Mouse (Mus musculus): ENCODE measurements around the gene Drd3.
A peak's percentile ranks its signal among the peaks of the same experiment; 100 is the strongest.

Drd3 gene

DNA sequence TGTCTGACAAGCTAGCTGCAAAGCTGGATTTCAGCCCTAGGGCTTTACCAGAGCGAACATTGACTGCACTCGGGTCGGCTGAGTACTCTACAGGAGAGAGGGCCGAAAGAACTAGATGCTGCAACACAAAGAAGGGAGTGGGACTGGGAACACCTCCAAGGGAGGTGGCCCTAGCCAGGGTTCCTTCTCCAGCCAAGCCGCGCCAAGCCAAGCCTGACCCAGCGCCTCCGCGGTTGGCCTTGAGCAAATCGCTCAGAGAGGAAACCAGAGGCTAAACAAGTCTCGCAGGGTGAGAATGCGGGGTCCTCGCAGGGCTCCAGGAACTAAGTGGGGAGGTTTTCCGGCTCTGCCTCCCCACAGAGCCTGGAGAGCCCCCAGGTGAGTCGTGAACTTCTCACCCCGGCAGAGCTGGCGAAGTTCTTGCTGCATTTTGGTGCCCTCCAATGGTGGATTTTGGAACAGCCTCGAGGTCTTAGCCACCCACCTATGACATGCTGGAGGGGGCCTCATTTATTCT is 48.0 kb downstream of the Drd3 start:
- DNase-seq (ENCODE audit: low read depth, low spot score) = peak; percentile 64

DNA sequence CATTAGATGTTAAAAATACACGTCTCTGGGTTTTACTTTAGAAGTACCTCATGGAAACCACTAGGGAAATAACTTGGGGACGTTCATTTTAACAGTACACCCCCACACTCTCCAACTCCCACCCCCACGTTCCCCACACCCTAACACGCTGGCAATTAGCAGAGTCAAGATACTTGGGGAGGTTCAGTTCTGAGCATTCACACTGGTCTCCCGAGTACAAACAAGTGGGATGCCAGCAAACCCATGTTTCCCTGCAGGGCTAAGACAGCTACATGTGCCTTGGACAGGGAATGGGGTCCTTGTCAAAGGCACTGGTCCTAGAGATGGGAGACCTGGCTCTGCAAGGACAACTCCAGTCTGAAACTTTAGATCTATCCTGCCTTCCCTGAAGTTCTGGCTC is 48.6 kb downstream of the Drd3 start:
- no peak for DNase-seq (ENCODE audit: low read depth, low spot score)

DNA sequence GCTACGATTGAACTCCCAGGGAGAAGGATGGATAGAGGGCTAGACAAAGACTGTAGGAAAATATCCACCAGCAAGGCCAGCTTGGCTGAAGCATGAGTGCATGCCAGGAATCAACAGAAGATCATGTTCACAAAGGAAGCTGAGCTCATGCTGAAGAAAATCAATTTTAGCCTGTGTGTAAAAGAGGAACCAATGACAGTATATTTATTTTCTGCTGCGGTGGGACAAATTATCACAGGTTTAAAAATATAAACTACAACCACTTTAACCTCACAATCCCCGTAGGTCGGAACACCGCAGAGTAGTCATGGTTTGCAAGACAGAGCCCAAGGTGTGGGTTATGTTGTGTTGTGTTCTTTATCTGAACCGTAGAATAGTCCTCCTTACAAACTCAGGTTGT is 50.5 kb downstream of the Drd3 start:
- DNase-seq (ENCODE audit: low read depth, low spot score) = no peak

DNA sequence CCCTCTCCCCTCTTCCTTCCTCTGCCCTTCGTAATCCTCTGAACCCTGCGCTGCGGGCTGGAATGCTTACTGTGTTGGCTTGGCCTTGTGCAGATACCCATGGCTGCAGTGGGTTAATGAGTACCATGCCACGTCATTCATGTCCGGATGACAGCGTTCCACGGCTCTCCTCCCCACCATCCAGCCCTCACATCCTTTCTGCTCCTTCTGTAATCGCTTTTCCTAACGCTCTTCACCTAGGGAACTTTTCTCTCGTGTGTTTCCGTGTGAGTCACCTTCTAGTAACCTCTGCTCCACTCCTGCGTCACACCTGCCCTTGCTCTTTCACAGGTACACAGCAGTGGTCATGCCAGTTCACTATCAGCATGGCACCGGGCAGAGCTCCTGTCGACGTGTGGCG is 53.2 kb downstream of the Drd3 start:
- DNase-seq (ENCODE audit: low read depth, low spot score) = no peak

DNA sequence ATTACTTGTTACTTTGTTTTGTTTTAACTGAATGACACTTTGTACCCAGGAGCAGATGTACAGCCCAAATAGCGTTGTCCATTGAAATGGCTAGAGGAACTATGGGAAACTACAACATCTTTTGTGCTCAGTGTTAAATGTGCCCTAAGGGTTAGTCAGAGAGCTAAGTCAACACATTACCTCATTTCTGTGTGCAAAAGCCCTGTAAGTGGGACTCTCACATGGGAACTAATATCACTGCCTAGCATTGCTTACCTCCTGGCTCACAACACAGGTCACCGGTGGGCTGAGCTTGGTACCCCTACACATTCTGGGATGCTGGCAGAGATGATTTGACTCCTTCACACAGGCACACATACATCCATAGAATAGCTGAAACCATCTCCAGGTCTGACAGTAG is 55.6 kb downstream of the Drd3 start:
- DNase-seq (ENCODE audit: low read depth, low spot score) = no peak

DNA sequence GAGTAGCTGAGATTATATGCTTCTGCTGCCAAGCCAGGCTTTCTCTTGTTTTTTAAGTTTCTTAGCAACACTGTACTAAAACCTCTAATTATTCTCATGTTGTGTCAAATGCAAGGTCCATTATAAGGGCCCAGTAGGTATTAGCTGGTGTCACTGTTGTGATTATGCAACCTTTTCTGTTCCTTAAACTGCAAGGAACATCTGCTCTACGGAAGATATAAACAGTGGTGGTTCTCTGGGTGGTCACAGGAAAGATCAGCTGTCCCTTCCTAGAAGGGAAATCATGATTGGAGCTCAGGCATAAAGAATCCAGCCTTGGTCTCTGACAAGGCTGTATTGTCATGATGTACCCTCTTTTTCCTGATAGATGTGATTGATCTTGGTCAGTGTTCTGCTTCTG is 57.6 kb downstream of the Drd3 start:
- no peak for DNase-seq (ENCODE audit: low read depth, low spot score)

DNA sequence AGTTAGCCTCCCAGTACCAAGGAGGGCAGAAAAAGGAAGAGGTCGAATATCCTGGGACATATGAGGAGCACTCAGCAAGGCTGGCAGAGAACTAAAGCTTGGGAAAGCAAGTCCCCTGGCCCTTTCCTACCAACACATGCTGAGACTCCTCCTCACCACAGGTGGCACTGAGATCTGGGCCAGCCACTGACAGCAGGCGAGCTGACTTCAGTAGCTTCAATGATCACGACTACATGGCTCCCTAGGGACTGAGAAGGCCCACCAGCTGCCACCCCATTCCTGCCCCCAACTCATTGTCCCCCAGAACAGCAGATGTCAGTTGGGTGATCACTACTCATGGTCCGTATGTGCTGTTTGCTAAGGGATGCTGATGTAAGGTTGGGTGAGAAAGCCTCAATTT is 60.8 kb downstream of the Drd3 start:
- DNase-seq (ENCODE audit: low read depth, low spot score) = no peak

DNA sequence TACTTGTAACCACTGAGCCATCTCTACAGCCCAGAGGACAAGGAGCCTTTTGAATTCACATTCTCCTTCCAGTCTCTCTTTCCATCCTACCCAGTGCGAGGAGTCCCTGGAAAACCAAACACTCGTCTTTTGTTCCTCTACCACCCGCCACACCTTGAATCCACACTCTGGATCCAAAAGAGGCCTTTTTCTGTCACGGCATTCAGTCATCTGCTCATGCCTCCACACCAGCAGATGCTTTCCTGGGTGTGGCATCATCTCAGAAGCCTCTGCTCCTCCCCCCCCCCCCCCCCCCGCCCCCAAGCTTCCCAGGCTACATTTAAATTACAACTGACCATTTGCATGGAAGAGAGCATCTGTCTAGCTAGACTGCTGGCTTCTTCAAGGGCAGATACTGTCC is 62.5 kb downstream of the Drd3 start:
- no peak for DNase-seq (ENCODE audit: low read depth, low spot score)

DNA sequence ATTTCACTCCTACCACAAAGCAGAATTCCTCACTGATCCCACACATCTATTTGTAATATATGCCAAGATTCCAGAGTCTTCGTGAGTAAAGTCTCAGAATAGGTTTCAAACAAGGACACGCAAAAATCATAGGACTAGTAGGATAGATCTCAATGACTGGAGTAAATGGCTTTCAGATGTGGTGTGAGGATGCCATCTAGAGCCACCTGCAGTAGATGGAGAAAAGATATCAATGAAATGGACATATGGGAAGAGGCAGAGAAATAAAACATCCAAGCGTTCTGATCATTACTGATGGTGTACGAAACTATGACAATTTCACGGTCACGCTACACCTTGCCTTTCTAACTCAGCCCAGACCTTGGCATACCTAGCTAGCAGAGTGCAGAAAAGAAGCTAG is 64.6 kb downstream of the Drd3 start:
- DNase-seq (ENCODE audit: low read depth, low spot score) = no peak

DNA sequence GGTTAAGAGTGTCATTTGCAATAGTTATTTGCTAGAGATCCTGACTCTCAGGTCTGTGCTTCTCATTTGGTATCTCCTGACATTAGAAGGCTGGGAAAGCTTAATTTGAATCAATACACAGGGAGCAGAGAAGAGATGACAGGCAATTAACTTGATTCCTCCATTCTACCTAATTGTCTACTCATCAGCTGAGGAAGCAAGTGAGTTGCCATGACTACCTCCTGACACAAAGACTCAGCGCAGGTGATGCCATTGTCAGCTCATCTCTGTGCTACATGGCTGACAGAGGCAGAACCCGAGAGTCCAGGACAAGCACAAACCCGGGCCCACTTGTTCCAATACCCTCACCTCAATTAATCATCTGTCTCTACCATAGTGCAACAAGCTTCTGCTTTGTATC is 73.7 kb downstream of the Drd3 start:
- DNase-seq (ENCODE audit: low read depth, low spot score) = no peak

DNA sequence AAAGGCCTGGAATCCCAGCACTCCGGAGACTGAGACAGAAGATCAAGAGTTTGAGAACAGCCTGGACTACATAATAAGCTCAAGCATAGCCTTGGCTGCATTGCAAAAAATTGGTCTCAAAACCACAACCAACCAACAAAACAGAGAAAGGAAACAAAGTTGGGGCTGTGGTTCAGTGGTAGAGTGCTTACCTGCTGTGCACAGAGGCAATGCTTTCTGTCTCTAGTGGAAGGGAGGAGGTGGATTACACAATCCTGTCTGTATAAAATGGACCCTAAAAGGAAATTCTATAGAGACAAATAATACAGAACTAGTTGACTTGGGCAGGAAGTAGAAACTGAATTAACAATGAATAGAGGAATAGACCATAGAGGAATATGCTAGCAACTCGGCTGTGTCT is 78.1 kb downstream of the Drd3 start:
- DNase-seq (ENCODE audit: low read depth, low spot score) = no peak

DNA sequence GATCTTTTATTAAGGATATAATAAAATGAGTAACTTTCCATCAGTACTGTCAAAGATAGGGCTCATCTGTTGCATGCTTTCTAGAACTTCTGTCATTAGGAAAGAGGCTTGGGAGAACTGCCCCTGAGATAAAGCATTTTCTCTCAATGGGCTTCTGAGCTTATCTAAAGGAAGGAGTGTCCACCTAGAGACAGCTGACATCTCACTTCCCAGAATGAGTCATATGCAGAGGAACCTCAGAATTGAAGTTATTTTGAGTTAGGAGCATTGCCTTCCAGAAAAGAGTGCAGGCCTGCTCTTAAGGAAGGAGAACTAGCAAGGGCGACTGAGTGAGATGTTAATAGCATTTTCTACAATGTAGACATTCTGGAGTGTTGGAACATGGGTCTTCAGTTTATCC is 87.4 kb downstream of the Drd3 start:
- DNase-seq (ENCODE audit: low read depth, low spot score) = peak; percentile 42

DNA sequence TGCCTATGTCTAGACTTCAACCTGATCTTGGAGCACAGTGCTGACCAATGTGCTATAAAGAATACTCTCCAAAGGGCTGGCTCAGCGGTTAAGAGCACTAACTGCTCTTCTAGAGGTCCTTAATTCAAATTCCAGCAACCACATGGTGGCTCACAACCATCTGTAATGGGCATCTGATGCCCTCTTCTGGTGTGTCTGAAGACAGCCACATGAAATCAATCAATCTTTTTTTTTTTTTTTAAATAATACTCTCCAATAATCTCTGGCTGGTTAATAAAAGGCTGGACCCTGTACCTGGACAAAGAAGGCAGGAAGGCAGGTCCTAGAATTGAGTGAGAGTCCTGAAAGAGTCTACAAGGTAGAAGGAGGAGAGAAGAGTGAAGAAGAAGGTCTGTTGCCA is 96.0 kb downstream of the Drd3 start:
- DNase-seq (ENCODE audit: low read depth, low spot score) = no peak

DNA sequence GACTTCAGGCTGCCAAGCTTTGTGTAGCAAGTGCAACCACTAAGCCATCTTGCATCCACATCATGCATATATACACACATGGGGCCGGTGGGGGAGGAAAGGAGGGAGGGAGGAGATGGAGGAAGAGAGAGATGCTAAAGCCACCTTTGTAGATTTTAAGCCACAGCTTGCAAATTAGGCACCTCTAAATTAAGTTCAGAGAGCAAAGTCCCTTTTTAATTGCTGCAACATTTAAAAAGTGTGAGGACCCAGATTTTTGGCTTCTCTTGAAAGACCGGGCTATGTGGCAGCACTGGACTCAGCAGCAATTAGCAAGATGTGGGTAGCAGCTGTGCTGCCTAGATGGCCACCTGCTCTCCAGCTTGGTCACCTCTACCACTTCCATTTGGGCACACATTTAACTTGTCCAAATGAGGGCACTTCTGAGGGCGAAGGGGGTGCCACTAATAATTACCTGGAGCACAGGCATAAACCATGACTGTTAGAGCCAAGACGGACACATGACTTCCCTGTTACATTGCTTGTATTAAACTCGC is 105.2 kb downstream of the Drd3 start:
- DNase-seq (ENCODE audit: low read depth, low spot score) = no peak

DNA sequence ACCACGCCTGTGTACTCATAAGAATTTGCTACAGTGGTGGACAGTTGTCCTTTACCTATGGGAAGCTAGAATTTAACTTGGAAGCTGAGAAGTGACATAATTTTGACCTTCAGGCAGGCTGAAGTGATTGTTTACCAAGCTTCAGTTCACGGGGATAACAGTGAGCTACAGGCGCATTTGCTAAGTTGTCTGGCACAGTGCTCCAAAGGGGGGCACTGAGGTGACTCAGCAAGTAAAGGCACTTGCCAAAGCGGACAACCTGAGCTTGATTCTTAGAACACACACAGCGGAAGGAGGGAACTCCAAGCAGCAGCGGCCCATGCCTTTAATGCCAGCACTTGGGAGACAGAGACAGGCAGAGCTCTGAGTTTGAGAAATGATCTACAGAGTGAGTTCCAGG is 106.8 kb downstream of the Drd3 start:
- no peak for DNase-seq (ENCODE audit: low read depth, low spot score)

DNA sequence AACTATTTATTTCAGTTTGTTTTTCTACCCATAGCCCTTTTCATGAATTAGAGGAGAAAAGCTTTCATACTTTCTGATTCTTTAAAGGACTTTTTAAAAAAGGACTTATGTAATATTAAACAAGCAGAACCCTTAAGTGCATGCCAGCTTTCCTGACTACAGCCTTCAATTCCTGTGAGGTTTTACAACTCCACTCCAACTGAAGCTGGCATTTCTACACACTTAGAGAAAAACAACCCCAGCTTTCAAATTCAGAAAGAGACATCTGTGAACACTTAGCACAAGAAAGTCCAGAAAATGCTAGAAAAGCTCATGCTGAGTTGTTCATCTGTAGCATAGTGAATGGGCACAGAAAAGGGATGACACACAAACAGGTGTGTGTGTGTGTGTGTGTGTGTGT is 116.0 kb downstream of the Drd3 start:
- DNase-seq (ENCODE audit: low read depth, low spot score) = no peak

DNA sequence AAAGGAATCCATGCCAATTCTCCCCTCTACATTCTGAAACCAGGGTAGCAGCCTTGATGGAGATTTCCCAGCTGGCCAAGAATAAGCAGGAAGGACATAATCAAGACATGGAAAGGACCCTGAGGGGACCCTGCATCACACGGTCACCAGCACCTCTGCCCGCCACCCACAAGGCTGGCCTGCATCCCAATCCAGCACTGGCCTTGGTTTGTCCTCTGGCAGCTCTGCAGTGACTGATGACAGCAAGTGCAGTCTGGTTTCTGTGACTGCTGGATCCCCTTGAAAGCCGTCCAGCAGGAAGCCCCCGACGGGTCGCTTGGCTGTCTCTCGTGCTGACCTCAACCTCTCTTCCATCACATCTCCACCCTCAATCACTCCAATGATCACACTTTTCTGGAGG is 117.6 kb downstream of the Drd3 start:
- DNase-seq (ENCODE audit: low read depth, low spot score) = no peak
